Mouse (Mus musculus) erythroblast, embryonic 14.5 days (primary cell): ENCODE data around the gene Krt83. TPM values are rescaled to one million over a fixed set of nuclear protein-coding genes. Genes with fewer than 3 reads are reported as not detected.

Source experiments
- H3K27me3 ChIP-seq: 2 replicates; pipeline ENCODE4 v1.6.1; 2012; ENCODE audit warnings: inconsistent platforms; ENCODE audit not compliant: control insufficient read depth
- H3K36me3 ChIP-seq: 2 replicates; pipeline ENCODE4 v1.6.1; 2012; ENCODE audit warnings: mild to moderate bottlenecking, inconsistent platforms; ENCODE audit not compliant: control insufficient read depth
- H3K4me1 ChIP-seq: 2 replicates; pipeline ENCODE4 v1.6.1; 2012; ENCODE audit warnings: inconsistent platforms; ENCODE audit not compliant: control insufficient read depth
- H3K4me3 ChIP-seq: replicated peaks from 2 replicates; pipeline ENCODE3; 2012; ENCODE audit warnings: moderate library complexity, mild to moderate bottlenecking, inconsistent platforms
- H3K9me3 ChIP-seq: 2 replicates; pipeline ENCODE4 v1.6.1; 2012; ENCODE audit warnings: low read length, inconsistent platforms, mixed read lengths; ENCODE audit not compliant: control insufficient read depth
- GATA1 ChIP-seq: IDR thresholded peaks from 2 replicates; pipeline ENCODE4 v1.6.1; 2012; ENCODE audit warnings: low read length, inconsistent platforms, mixed read lengths
- TAL1 ChIP-seq: IDR thresholded peaks from 3 replicates; pipeline ENCODE4 v1.6.1; 2012; ENCODE audit warnings: low read length, inconsistent platforms, mixed read lengths
- polyA plus RNA-seq: library from polyadenylated mRNA; stranded (reverse); fragments of >175 nt; gene quantifications from 2 replicates; pipeline ENCODE4 v1.2.3, GENCODE M21; 2012

Gene Krt83
- polyA plus RNA-seq, 1 experiment, result not detected

DNA sequence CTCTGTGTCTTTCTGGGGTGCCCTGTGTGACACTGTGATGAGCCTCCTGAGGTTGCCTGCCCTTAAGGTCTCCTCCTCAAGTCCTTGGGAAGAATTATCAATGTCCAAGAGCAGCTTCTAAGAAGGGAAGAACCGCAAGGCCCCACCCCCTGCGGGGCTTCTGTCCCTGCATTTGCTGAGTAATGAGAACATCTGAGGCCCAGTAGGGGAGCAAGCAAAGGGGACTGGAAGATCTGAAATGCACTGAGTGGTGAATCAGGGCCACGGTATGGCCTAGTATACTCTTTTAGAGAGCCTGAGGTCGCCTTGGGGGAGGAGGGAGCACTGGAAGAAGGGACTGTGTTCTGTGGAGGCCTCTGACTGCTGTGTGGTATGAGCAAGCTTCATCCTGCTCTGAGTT is 9.3 kb downstream of the Krt83 start:
- no peak for TF ChIP-seq GATA1
- no peak for TF ChIP-seq TAL1
- Histone ChIP-seq H3K4me1 (no peaks in the 10 kb centered on the region), H3K4me3 (no peak overlapping the region), H3K9me3 (no peaks in the 10 kb centered on the region), H3K36me3 (no peaks in the 10 kb centered on the region), H3K27me3 (peaks cover 6% of the 10 kb centered on the region)

GRCm38 (mm10) chr15:101479666-101480060 is 11.6 kb downstream of the Krt83 start:
- Histone ChIP-seq H3K4me1 (no peaks in the 10 kb centered on the region), H3K9me3 (no peaks in the 10 kb centered on the region), H3K27me3 (peaks cover 6% of the 10 kb centered on the region), H3K4me3 (no peak overlapping the region), H3K36me3 (no peaks in the 10 kb centered on the region)
- TF ChIP-seq GATA1, result no peak
- TF ChIP-seq TAL1, result no peak

GRCm38 (mm10) chr15:101479007-101479665 is 12.2 kb downstream of the Krt83 start:
- Histone ChIP-seq H3K4me1 (no peaks in the 10 kb centered on the region), H3K27me3 (peaks cover 6% of the 10 kb centered on the region), H3K36me3 (no peaks in the 10 kb centered on the region), H3K4me3 (no peak overlapping the region), H3K9me3 (no peaks in the 10 kb centered on the region)
- TF ChIP-seq GATA1, result no peak
- no peak for TF ChIP-seq TAL1

GRCm38 (mm10) chr15:101472952-101473528 is 18.3 kb downstream of the Krt83 start, which contains the start of gene Krt86:
TSS of gene Krt86 (plus strand) at chr15:101473478.
- H3K4me1 ChIP-seq, result no peaks in the 10 kb centered on the region
- no peak for TF ChIP-seq TAL1
- no peak for TF ChIP-seq GATA1
- no peaks in the 10 kb centered on the region for H3K27me3 ChIP-seq
- H3K36me3 ChIP-seq, result no peaks in the 10 kb centered on the region
- no peak within 1 kb of the TSS for H3K4me3 ChIP-seq
- H3K9me3 ChIP-seq, result no peaks in the 10 kb centered on the region

- Histone ChIP-seq H3K27me3 (no peaks in the 10 kb centered on the region), H3K4me1 (no peaks in the 10 kb centered on the region), H3K9me3 (no peaks in the 10 kb centered on the region), H3K36me3 (no peaks in the 10 kb centered on the region), H3K4me3 (no peak overlapping the region)
- TF ChIP-seq GATA1 (no peak), TAL1 (no peak)
Observed at GRCm38 (mm10) chr15:101469093-101469492, 22.2 kb downstream of the Krt83 start.

DNA sequence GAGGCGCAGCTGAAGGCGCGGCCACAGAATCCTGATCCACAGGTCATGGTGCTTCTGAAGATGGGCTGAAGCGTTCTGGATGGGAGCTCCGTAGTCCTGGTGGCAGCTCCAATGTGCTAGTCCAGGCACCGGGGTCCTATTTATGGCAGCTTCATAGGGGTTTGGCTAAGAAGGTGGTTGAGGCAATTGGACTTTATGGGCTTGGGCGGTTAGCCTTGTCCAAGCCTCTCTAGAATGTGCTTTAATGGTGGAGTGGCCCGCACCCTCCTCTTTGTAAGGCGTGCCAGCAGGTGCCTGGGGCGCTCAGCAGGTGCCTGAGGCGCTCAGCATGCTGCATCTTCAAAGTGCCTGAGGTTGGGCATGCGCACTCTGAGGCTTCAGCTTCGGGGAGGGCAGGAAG is 27.7 kb downstream of the Krt83 start, which contains the start of gene Krt81:
Gene Krt81, minus strand, starts transcription at position 101 of the 400 bp plus-strand sequence.
- Histone ChIP-seq H3K4me1 (no peaks in the 10 kb centered on the region), H3K36me3 (no peaks in the 10 kb centered on the region), H3K4me3 (no peak within 1 kb of the TSS), H3K27me3 (no peaks in the 10 kb centered on the region), H3K9me3 (no peaks in the 10 kb centered on the region)
- TF ChIP-seq GATA1 (no peak), TAL1 (no peak)

DNA sequence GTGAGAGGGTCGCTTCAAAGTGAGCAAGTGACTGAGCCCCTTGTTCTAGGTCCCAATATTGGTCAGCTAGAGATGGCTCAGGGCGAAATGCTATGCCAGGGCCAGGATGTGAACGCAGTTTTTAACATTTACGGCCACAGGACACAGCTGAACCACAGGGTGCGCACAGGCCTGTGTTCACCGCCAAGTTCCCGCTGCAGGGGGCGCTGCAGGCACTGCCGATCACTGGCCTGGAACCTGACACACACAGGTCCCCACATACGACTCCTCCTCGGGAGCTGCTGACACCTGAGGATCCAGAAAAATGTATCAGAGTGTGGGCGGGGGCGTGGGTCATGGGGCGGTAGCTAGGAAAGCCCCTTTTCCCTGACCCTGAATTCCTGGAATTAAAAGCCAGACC is 32.0 kb downstream of the Krt83 start:
- no peak overlapping the region for H3K4me3 ChIP-seq
- H3K4me1 ChIP-seq, result no peaks in the 10 kb centered on the region
- H3K36me3 ChIP-seq, result no peaks in the 10 kb centered on the region
- H3K9me3 ChIP-seq, result peaks cover 8% of the 10 kb centered on the region
- H3K27me3 ChIP-seq, result no peaks in the 10 kb centered on the region
- TF ChIP-seq GATA1 (no peak), TAL1 (no peak)

DNA sequence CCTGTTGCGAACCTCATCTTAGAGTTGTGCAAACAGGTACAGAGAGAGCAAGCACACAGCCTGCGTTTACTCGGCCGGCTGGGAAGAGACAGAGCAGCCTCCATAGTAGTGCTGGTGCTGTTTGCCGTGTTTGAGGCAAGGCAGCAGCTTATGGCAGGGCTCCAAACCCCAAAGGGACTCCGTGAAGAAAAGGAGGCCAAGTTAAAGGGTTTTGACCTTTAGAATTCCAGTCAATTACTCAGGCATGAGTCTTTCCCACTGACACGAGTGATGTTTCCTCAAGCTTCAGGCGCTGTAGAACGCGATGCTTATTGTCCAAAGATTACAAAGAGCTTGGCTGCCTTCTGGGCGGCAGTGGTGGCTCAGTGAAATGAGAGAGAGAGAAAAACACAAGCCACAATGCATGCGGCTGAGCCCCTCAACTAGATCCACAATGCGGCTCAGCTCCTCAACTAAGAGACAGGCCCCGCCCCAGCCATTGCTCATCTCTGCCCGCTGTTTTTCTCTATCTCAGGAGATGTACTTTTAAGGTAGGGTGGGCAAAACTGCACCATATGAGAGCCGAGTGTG is 32.9 kb downstream of the Krt83 start:
- H3K27me3 ChIP-seq, result no peaks in the 10 kb centered on the region
- peaks cover 8% of the 10 kb centered on the region for H3K9me3 ChIP-seq
- no peaks in the 10 kb centered on the region for H3K4me1 ChIP-seq

DNA sequence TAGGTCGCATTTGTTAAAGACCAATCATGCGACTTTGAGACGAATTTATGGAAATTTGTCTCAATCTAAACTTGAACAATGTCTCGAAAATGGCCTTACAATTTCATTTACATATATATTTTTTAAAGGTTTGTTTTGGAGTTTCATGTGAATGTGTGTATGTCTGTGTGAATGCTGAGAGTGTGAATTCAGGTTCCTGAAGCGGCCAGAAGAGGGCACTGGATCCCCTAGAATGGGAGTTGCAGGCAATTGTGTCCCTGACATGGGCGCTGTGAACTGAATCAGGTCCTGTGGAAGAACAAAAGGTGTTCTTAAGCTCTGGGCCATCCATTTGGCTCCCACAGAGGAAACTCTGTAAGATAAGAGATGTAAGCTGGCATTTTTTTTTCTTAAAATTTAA is 35.4 kb downstream of the Krt83 start:
- no peaks in the 10 kb centered on the region for H3K4me1 ChIP-seq
- peaks cover 8% of the 10 kb centered on the region for H3K9me3 ChIP-seq
- H3K27me3 ChIP-seq, result no peaks in the 10 kb centered on the region
- H3K36me3 ChIP-seq, result no peaks in the 10 kb centered on the region
- no peak for TF ChIP-seq TAL1
- TF ChIP-seq GATA1, result no peak
- no peak overlapping the region for H3K4me3 ChIP-seq

More for the DNA sequence above, 32.9 kb downstream of the Krt83 start:
- Histone ChIP-seq H3K4me3 (no peak overlapping the region), H3K36me3 (no peaks in the 10 kb centered on the region)
- TF ChIP-seq GATA1, result no peak
- no peak for TF ChIP-seq TAL1
